Mouse (Mus musculus) forebrain, postnatal 0 days (tissue): ENCODE results near the gene Srbd1. TPM values are rescaled to one million over a fixed set of nuclear protein-coding genes. Genes with fewer than 3 reads are reported as not detected.

Experiments
- ATAC-seq: fragments of 200-750 bp; cut with Nextera tagmentation; 2 replicates; pipeline ENCODE4 v1.8.0; 2017; ENCODE audit warnings: mild to moderate bottlenecking, moderate library complexity
- DNase-seq: peaks from one replicate; pipeline ENCODE4 v3.0.0-alpha.2; 2015
- H3K27ac ChIP-seq: fragments of 300-500 bp; sonication (generic); 2 replicates; pipeline ENCODE4 v1.5.1; 2014; ENCODE audit warnings: low read depth, mild to moderate bottlenecking, antibody characterized with exemption, low read length, moderate library complexity, mixed read lengths
- H3K27me3 ChIP-seq: fragments of 300-500 bp; sonication (generic); 2 replicates; pipeline ENCODE4 v1.6.1; 2014; ENCODE audit warnings: mild to moderate bottlenecking, low read length, mixed read lengths; ENCODE audit not compliant: insufficient read depth
- H3K36me3 ChIP-seq: fragments of 300-500 bp; sonication (generic); 2 replicates; pipeline ENCODE4 v1.6.1; 2014; ENCODE audit warnings: mild to moderate bottlenecking, moderate library complexity; ENCODE audit not compliant: insufficient read depth
- H3K4me1 ChIP-seq: fragments of 300-500 bp; sonication (generic); 2 replicates; pipeline ENCODE4 v1.6.1; 2014; ENCODE audit warnings: antibody characterized with exemption; ENCODE audit not compliant: insufficient read depth
- H3K4me2 ChIP-seq: fragments of 300-500 bp; sonication (generic); 2 replicates; pipeline ENCODE4 v1.6.1; 2014; ENCODE audit warnings: low read depth, mild to moderate bottlenecking, moderate library complexity
- H3K4me3 ChIP-seq: fragments of 300-500 bp; sonication (generic); 2 replicates; pipeline ENCODE4 v1.5.1; 2014; ENCODE audit warnings: low read depth, low read length, mixed read lengths
- H3K9ac ChIP-seq: fragments of 300-500 bp; sonication (generic); 2 replicates; pipeline ENCODE4 v1.6.1; 2014; ENCODE audit warnings: mild to moderate bottlenecking
- H3K9me3 ChIP-seq: fragments of 300-500 bp; sonication (generic); 2 replicates; pipeline ENCODE4 v1.6.1; 2016; ENCODE audit warnings: low read length
- CTCF ChIP-seq: sonication (generic); IDR thresholded peaks from 2 replicates; pipeline ENCODE4 v1.5.1; 2016; ENCODE audit warnings: antibody characterized with exemption, control low read depth, low read depth
- WGBS: fragments of 180-500 bp; shearing (Covaris S2); extraction: QIAGEN DNeasy Blood & Tissue Kit; methylation state at CpG from one replicate; pipeline ENCODE4 v1.1.7; 2014; 5-methylcytosine and 5-hydroxymethylcytosine counted together
- polyA plus RNA-seq: library from polyadenylated mRNA; unstranded; fragments of >200 nt; fragmentation: Nextera tagmentation; extraction: Ambion mirVana; gene quantifications from 2 replicates; pipeline ENCODE4 v1.2.1, GENCODE M21; 2015
- total RNA-seq: library from RNA; depleted of rRNA; stranded (reverse); fragments of >200 nt; gene quantifications from 2 replicates; pipeline ENCODE4 v1.2.3, GENCODE M21; 2014

The Srbd1 gene
- total and polyA plus RNA-seq, 2 experiments from 2014 or later, result 9.4 to 20.8 TPM

DNA sequence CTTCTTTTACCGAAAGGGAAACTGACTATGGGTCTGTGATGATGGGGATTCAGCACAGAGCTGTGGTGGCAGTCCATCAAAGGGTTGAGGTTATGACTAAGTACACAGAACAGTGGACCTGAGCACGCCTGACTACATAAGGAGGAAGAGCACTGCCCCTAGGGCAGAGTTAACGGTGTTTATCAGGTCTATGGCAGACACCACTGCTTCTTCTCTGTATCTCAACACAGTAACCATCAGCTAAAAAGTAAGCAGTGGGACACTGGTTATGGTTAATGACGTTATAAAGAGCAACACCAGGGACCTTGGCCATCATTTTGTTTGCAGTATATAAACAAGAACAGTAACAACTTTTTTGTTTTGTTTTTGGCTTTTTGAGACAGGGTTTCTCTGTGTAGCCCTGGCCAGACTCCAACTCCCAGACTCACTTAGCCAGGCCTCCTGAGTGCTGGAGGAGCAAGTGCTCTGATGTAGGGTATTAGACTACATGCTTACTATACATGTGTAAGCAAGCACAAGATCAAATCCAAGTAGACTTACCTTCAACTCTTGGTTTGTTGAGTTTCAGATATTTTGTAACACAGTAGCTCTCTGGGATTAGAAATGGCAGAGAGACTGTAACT, 117.3 kb downstream of the Srbd1 start:
- Histone ChIP-seq H3K4me2 (no peak overlapping the region), H3K27me3 (no peaks in the 10 kb centered on the region), H3K27ac (no peak overlapping the region), H3K9me3 (no peaks in the 10 kb centered on the region), H3K4me3 (no peak overlapping the region), H3K9ac (no peak overlapping the region), H3K4me1 (no peaks in the 10 kb centered on the region), H3K36me3 (no peaks in the 10 kb centered on the region)
- ATAC-seq (no peak), DNase-seq (no peak)
- WGBS, result 89% methylated on average over 4 of the region's 4 CpGs
- TF ChIP-seq CTCF, result no peak

GRCm38 (mm10) chr17:86024589-86024988, 120.4 kb downstream of the Srbd1 start:
- no peak for DNase-seq
- Histone ChIP-seq H3K27ac (no peak overlapping the region), H3K4me2 (no peak overlapping the region), H3K4me3 (no peak overlapping the region), H3K9ac (no peak overlapping the region), H3K36me3 (no peaks in the 10 kb centered on the region), H3K27me3 (no peaks in the 10 kb centered on the region), H3K9me3 (peaks cover 4% of the 10 kb centered on the region; the same call in 1 of the 2 replicates), H3K4me1 (no peaks in the 10 kb centered on the region)
- WGBS, result 92% methylated on average over 3 of the region's 3 CpGs
- no peak for ATAC-seq
- no peak for TF ChIP-seq CTCF

DNA sequence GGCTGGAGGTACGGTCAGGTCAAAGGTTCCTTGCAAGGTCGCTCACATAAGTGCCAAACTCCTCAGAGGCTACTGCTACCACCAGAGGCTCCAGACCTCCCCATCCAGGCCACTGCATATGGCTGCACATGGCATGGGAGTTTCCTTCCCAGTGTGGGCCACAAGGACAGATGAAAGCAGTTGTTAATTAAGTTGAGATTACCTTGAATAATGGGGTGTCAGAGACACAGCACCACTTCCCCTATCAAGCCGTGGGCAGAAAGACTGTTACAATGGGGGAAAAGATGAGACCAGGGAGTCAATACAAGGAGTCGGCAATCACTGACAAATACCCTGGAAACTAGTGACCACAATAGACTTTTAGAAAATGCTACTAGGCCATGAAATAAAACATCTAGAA, 122.6 kb downstream of the Srbd1 start:
- ATAC-seq, result no peak
- H3K27me3 ChIP-seq, result no peaks in the 10 kb centered on the region
- 74% methylated on average over 4 of the region's 4 CpGs for WGBS
- no peak overlapping the region for H3K4me2 ChIP-seq
- no peak for TF ChIP-seq CTCF
- no peaks in the 10 kb centered on the region for H3K4me1 ChIP-seq
- H3K9me3 ChIP-seq, result peaks cover 7% of the 10 kb centered on the region; the same call in 1 of the 2 replicates
- no peak overlapping the region for H3K27ac ChIP-seq
- no peak for DNase-seq
- no peaks in the 10 kb centered on the region for H3K36me3 ChIP-seq
- H3K4me3 ChIP-seq, result no peak overlapping the region
- H3K9ac ChIP-seq, result no peak overlapping the region

DNA sequence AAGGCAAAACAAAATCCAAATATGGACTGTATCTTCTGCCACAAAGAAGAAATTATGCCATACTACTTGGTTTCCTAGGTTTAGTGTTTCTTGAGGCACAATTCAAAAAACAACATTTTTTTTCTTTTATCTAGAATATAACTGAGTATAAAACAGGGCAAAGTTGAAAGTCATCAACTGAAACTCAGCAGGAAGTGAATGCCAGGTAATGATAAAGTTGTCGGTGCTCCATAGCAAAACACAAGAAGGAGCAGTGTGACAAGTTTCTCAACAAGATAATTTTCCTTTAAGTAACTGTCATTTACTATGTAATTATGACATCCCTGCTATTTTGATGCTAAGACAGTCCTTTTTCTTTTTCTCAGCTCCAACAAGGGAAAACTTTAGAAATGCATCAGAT, 123.2 kb downstream of the Srbd1 start:
- peaks cover 7% of the 10 kb centered on the region; the same call in 1 of the 2 replicates for H3K9me3 ChIP-seq
- H3K9ac ChIP-seq, result no peak overlapping the region
- no peak for DNase-seq
- H3K27ac ChIP-seq, result no peak overlapping the region
- H3K4me1 ChIP-seq, result no peaks in the 10 kb centered on the region
- no peak overlapping the region for H3K4me2 ChIP-seq
- H3K4me3 ChIP-seq, result no peak overlapping the region
- 86% methylated on average over 1 of the region's 1 CpGs for WGBS
- no peak for ATAC-seq
- H3K27me3 ChIP-seq, result no peaks in the 10 kb centered on the region
- no peaks in the 10 kb centered on the region for H3K36me3 ChIP-seq
- no peak for TF ChIP-seq CTCF

GRCm38 (mm10) chr17:86021231-86021630, 123.7 kb downstream of the Srbd1 start:
- H3K9ac ChIP-seq, result no peak overlapping the region
- WGBS, result 84% methylated on average over 5 of the region's 5 CpGs
- H3K9me3 ChIP-seq, result peaks cover 7% of the 10 kb centered on the region; the same call in 1 of the 2 replicates
- TF ChIP-seq CTCF, result no peak
- H3K27ac ChIP-seq, result no peak overlapping the region
- no peak overlapping the region for H3K4me2 ChIP-seq
- ATAC-seq, result no peak
- no peaks in the 10 kb centered on the region for H3K27me3 ChIP-seq
- H3K4me3 ChIP-seq, result no peak overlapping the region
- DNase-seq, result no peak
- no peaks in the 10 kb centered on the region for H3K4me1 ChIP-seq
- H3K36me3 ChIP-seq, result no peaks in the 10 kb centered on the region

DNA sequence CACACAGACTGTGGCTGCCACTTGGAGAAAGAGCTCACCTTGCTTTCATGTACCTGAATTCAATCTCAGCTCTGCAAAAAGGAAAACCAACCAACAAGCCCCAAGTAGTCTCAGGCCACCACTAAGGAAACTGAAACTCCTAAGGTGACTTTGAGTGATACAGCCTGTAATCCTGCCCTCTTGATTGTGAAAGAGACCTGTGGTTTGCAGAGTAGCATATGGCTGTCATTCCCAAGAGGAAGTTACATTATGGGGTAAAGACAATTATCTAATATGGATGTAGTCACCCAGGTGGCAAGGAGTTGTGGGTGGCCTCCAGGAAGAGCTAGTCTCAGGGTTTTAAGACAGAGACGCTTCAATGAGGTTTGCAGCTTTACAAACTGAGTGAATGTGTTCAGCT, 125.2 kb downstream of the Srbd1 start:
- TF ChIP-seq CTCF, result no peak
- Histone ChIP-seq H3K4me2 (no peak overlapping the region), H3K27me3 (no peaks in the 10 kb centered on the region), H3K27ac (no peak overlapping the region), H3K4me1 (no peaks in the 10 kb centered on the region), H3K36me3 (no peaks in the 10 kb centered on the region), H3K9ac (no peak overlapping the region), H3K4me3 (no peak overlapping the region), H3K9me3 (peaks cover 7% of the 10 kb centered on the region; the same call in 1 of the 2 replicates)
- 96% methylated on average over 1 of the region's 1 CpGs for WGBS
- no peak for ATAC-seq
- DNase-seq, result no peak

DNA sequence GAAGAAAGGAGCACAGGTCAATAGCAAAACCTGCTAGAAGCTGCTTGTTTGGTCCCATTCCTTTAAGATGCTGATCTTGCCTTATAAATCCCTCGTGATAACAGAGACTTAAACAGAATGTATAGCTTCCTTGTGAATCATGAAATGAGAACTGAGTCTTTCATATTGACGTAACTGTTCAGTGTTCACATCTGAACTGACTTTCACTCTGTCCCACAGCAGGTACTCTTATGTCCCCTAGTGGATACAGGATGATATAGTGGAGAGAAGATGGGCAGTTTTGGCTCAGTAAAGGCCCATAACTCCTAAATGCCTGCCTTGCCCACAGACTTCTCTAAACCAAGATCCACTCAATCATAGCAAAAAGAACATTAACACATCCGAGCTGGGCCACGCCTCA, 130.7 kb downstream of the Srbd1 start:
- peak; percentile 56 for TF ChIP-seq CTCF
- DNase-seq (no peak), ATAC-seq (no peak)
- H3K9ac ChIP-seq, result no peak overlapping the region
- H3K36me3 ChIP-seq, result no peaks in the 10 kb centered on the region
- H3K27ac ChIP-seq, result no peak overlapping the region
- H3K9me3 ChIP-seq, result 0 out of 2 replicates have a peak, but pooled peaks cover 3% of the 10 kb centered on the region
- whole genome bisulfite sequencing, result 89% methylated on average over 4 of the region's 4 CpGs
- H3K27me3 ChIP-seq, result no peaks in the 10 kb centered on the region
- H3K4me3 ChIP-seq, result no peak overlapping the region
- H3K4me1 ChIP-seq, result no peaks in the 10 kb centered on the region
- H3K4me2 ChIP-seq, result no peak overlapping the region
